Mouse (Mus musculus): Measurements from ENCODE around the gene Dalrd3. TPM values are rescaled to one million over a fixed set of nuclear protein-coding genes. Genes with fewer than 3 reads are reported as not detected.
A peak's percentile ranks its signal among the peaks of the same experiment; 100 is the strongest.

Dalrd3 gene
- 10 to 100 TPM; 10.1 to 12.3 TPM for total RNA-seq (2021)
- long read RNA-seq, experiment 1, partial matches to known transcripts: 2 of 7 reads
- long read RNA-seq, experiment 1, other reads (novel, unspliced or antisense): 3 of 7 reads
- long read RNA-seq, experiment 2, transcript Dalrd3-201 (12 exons, 1,746 nt): major isoform, 7 of 9 reads
- long read RNA-seq, experiment 2, partial matches to known transcripts: 0 of 9 reads
- long read RNA-seq, experiment 2, other reads (novel, unspliced or antisense): 2 of 9 reads

GRCm38 (mm10) chr9:108569381-108570206 lies at the start of gene Dalrd3:
TSS of gene Dalrd3 (plus strand) at chr9:108569886.
- intact Hi-C loops (cut with DNase I): loop anchor here (5.0 kb wide), 1 partner anchor 52 kb away; the partner anchor contains the start of gene Qrich1
- DNase-seq: peak; percentile 80 to 87

- intact Hi-C loops (cut with DNase I): no loop called here
These were observed 48.1 kb upstream of the Dalrd3 start for GRCm38 (mm10) chr9:108521604-108522003.

DNA sequence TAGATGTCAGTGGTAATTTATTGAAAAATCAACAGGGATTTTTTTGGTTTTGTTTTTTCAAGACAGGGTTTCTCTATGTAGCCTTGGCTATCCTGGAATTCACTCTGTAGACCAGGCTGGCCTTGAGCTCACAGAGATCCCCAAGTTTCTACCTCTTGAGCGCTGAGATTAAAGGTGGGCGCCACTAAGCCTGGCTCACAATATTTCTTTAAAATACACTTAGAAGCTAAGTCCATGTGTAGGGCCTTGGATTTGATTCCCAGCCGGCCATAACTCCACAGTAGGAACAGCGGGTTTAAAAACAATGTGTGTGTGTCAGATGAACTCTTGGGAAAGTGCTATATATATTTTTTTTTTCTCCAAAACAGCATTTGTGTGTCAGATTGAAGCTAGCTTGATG lies 46.3 kb upstream of the Dalrd3 start:
- intact Hi-C loops (cut with DNase I): no loop called here

More at GRCm38 (mm10) chr9:108521604-108522003, 48.1 kb upstream of the Dalrd3 start:
- DNase-seq: no peak

DNA sequence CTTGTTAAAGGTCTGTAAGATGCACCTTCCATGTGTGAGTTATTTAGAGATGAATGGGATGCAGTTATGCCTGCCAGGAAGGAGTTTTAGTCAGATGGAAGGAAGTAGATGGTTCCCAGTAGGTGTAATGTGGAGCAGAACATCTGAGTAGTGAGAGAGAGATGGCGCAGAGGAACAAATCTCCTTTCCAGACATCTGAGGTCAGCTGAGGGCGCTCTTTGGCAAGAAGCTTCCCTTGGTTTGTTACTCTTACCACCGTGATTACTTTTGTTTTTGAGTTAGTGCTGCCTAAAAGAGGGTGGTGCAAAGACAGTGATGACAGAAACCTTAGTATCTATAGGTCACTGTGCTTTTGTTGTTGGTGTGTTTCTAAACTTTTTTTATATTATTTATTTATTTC lies 44.3 kb upstream of the Dalrd3 start:
- no peak for DNase-seq

More for the DNA sequence above, 46.3 kb upstream of the Dalrd3 start:
- no peak for DNase-seq

DNA sequence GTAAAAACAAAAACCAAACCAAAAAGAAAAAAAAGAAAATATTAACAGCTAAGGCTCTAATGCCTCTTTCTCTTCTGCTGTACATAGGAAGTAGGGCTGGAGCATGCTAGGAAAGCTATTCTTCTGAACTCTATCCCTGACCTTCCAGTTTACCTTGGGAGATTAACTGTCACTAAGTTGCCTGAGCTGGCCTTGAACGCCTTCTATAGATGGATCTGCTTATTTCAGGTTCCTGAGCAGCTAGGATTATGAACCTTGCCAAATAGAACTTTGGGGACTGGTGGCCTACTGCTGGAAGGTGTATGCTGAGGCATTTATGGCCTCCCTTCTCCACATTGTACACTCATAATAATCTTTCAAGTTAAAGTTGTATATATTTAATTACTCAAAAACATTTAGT lies 38.7 kb upstream of the Dalrd3 start:
- DNase-seq: no peak
- intact Hi-C loops (cut with DNase I): no loop called here

More for the DNA sequence above, 44.3 kb upstream of the Dalrd3 start:
- intact Hi-C loops (cut with DNase I): no loop called here

- intact Hi-C loops (cut with DNase I): no loop called here
- DNase-seq: no peak
These were observed 38.2 kb upstream of the Dalrd3 start for GRCm38 (mm10) chr9:108531496-108531895.

- DNase-seq: no peak
- intact Hi-C loops (cut with DNase I): no loop called here
These were observed 28.8 kb upstream of the Dalrd3 start for GRCm38 (mm10) chr9:108540846-108541245.

DNA sequence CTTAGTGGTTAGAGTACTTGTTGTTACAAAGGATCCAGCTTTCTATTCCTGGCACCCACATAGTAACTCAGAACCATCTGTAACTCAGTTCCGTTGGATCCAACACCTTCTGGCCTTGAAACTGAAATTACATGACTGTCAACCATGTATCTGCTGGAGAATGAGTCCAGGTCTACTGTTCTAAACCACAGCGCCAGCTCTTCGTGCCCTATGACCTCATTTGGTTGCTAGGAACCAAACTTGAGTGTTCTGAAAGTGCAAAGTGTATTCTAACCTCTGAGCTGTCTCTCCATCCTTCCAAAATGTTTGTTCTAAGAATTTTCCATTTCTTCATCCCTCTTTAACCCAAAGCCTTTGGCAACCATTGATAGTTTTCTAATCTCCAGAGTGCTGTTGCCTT lies 23.7 kb upstream of the Dalrd3 start:
- intact Hi-C loops (cut with DNase I): no loop called here
- DNase-seq: no peak

DNA sequence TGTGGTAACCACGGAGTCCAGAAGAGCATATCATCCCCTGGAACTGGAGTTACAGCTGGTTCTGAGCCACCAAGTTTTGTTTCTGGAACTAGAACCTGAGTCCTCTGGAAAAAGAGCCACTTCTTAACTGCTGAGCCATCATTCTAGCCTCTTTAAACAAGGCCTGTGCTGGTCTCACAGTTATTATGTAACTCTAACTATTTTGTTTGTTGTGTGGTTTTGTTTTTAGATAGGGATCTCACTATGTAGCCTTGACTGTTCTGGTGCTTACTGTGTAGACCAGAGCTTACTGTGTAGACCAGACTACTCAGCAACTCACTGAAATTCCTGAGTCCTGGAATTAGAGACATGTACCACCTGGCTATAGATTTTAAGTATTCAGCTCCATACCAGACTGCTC lies 22.8 kb upstream of the Dalrd3 start:
- no peak for DNase-seq
- intact Hi-C loops (cut with DNase I): no loop called here

DNA sequence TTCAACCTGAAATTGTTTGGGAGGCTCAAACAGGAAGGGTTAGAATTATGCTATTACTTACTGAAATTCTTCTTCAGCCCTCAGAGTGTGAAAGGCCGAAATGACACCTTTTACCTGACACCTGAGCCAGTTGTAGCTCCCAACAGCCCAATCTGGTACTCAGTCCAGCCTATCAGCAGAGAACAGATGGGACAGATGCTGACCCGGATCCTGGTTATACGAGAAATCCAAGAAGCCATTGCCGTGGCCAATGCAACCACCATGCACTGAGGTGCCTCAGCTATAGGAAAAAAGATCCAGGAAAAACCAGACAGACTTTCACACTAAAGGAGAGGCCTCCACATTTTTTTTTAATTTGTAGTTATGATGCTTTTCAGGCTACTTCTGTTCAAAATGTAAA lies 10.5 kb upstream of the Dalrd3 start:
- intact Hi-C loops (cut with DNase I): no loop called here
- no peak for DNase-seq

DNA sequence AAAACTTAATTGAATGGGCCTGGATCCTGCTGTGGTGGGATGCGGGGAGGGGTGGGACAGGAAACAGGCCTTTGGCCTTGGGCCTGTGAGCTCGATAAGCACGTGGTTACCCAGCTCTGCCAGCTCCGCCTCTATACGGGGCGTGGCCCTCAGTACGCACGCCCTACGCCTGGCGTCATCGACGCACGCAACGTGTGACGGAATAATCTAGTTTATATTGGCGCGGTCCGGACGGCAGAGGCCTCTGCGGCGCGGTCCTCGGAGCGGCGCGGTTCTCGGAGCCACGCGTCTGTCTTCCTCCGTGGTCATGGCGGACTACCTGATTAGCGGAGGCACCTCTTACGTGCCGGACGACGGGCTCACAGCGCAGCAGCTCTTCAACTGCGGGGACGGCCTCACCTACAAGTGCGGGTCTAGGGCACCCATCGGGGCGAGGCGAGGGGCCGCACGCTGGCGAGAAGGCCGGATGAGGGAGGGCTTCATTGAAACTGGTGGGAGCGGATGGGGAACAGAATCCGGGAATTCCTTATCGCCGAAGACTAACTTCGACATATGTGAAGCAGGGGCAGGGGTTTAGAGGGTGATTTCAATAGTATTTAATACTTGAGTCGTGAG lies 9.4 kb upstream of the Dalrd3 start, which contains the start of gene Impdh2:
Gene Impdh2, plus strand, starts transcription at position 60 of the 615 bp plus-strand sequence.
- DNase-seq: peak; percentile 92 to 95
- intact Hi-C loops (cut with DNase I): no loop called here

GRCm38 (mm10) chr9:108563671-108564070 lies 6.0 kb upstream of the Dalrd3 start:
- intact Hi-C loops (cut with DNase I): no loop called here
- no peak for DNase-seq

- intact Hi-C loops (cut with DNase I): no loop called here
- no peak for DNase-seq
These were observed 5.6 kb upstream of the Dalrd3 start for GRCm38 (mm10) chr9:108564131-108564530.

- intact Hi-C loops (cut with DNase I): loop anchor here (5.0 kb wide), 1 partner anchor 49 kb away; the partner anchor contains the start of gene Qrich1
- DNase-seq: no peak
These were observed 3.5 kb upstream of the Dalrd3 start for GRCm38 (mm10) chr9:108565881-108566814.

DNA sequence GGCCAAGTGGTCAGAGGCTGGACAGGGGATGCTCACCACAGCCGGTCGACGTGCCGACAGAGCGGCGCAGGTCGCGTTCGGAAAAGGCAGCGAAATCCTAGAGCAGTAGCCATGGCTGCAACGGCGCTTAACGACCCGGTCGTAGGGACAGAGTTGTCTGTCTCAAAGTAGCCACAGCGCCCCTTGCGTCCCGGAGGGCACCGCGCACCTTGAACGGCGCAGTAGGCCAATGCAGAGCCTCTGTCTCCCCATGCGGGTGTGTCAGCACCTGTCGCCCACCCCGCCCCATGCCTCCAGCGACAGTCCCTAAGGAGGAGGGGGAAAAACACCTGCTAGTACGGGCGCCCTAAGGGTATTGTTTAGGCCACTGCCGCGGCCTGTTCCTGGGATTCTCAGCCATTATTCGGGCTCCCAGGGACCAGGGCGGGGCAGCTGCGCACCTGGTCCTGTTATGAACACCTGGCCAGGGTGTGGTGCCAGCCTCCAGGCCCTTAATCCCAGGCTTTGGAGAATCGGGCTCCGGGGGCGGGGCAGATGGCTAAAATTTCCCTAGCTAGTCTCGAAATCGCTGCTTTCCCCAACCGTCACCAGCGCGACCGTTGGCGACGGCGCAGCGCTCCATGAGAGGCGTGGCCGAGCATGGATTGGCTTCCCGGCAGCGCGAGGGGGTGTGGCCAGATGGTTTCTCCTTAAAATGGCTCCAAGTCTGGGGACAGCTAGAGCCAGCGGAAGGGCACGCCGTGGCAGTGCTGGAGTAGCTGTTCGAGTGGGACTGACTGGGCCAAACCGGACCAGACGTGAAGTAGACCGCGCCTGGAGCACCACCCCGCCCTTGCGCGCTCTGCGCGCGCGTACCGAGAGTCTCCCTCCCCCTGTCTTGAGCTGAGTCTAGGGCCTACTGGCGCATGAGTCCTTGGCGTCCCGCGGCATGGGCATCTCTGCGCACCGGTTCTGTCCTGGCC lies 2.6 kb upstream of the Dalrd3 start, which contains the start of gene Ndufaf3:
Gene Ndufaf3, minus strand, starts transcription at position 620 of the 962 bp plus-strand sequence.
- intact Hi-C loops (cut with DNase I): loop anchor here (5.0 kb wide), 1 partner anchor 50 kb away; the partner anchor contains the start of gene Qrich1
- DNase-seq: peak; percentile 95 to 97

- DNase-seq: peak in 1 of 2 experiments; percentile 44
- intact Hi-C loops (cut with DNase I): loop anchor here (5.0 kb wide), 1 partner anchor 51 kb away; the partner anchor contains the start of gene Qrich1
These were observed 1.7 kb upstream of the Dalrd3 start for GRCm38 (mm10) chr9:108567931-108568419.

- no peak for DNase-seq
- intact Hi-C loops (cut with DNase I): loop anchor here (5.0 kb wide), 1 partner anchor 51 kb away; the partner anchor contains the start of gene Qrich1
These were observed 1.2 kb upstream of the Dalrd3 start for GRCm38 (mm10) chr9:108568511-108568921.

DNA sequence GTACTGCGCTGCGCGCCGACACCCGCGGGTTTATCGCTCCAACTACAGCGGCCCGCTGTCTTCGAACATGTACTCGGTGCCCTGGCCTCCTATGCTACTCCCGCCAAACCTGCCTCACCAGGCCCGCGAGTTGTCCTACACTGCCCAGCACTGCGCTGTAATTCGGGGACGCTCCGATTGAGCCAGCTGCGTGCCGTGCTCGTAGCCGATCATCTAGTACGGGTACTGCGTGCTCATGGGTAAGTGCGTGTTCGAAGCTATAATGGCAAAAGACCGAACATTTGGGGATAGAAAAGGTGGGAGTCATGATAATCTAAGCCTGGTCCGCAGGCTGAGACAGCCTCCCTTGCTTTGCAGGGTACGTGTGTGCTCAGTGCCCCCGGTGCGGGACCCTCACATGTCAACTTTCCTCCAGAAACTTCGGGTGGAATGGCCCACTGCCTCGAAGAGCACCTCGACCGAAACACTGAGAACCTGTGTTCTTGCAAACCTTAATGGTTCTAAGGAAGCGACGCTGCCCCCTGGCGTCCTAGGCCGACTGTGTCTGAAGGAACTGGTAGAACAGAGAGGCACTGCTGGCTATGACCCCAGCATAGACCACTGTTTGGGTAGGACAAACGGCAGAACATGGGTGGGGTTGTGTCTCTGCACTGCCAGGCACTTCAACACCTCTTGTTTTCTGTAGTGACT lies 666 bp downstream of the Dalrd3 start:
- peak; percentile 62 to 63 for DNase-seq
- intact Hi-C loops (cut with DNase I): no loop called here

Measured in gastrocnemius, postnatal 36 days (tissue).